Mouse (Mus musculus) B cell, adult 2 months (primary cell): ENCODE data around the gene Prrg2.

ENCODE experiments used
- DNase-seq, 2 experiments: peaks; one replicate each; pipeline ENCODE4 v3.0.0; 2022

The Prrg2 gene

DNA sequence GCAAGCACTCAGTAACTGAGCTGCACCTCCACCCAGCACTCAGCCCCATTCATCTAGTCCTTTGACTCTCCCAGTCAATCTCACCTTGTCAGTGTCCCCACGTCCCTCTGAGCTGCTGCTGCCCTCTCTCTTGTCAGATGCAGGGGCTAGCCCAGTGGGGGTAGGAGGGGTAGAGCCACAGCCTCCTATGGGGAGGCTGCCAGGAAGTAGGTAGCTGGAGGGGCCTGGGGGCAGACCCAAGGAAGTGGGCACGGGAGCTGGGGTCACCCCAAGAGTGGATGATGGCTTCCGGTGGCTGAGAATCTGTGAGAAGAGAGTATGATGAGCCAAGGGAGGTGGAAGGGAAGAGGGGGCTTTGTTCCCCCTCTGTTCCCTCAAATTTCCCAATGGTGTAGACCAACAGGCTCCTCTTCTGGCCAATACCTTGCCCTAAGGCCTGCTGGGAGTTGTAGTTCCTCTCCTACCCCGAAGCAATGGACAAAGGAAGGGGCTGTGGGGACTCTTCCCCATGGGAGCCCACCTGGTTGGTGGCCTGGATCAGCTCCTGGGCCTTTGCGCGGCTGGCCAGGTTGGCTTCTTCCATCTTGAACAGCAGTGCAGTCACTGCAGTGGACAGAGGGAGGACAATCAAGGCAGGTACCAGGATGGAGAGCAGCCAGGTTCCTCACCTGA is 57.0 kb downstream of the Prrg2 start:
- no peak for DNase-seq

DNA sequence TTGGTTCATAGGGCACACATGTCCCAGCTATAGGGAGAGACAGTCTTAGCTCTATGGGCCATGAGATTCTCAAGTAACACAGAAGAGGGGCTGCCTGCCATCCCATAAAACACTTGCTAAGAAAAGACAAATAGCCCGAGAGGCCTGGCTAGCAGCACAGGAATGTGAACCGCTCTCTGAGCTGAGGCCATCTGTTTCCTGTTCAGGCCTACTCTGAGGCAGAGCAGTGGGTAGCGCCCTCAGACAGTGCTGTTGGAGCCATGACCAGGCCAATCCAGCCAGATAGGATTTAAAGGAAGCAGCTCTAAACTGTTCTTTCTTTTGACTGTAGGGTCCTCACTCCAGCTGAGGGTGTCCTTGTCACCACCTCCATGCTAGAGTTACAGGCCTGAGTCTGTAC is 57.9 kb downstream of the Prrg2 start:
- DNase-seq, result no peak
